Mouse (Mus musculus) ovary, adult 18-20 months (tissue): Measurements from ENCODE around the gene Tma7.

Experiments
- DNase-seq: peaks from one replicate; pipeline ENCODE4 v3.0.0; 2022; ENCODE audit warnings: low spot score, mixed read lengths

Tma7 gene

GRCm38 (mm10) chr9:109101933-109102445 is 19.6 kb upstream of the Tma7 start:
- DNase-seq: no peak

- no peak for DNase-seq
Observed at GRCm38 (mm10) chr9:109100307-109100928, 18.0 kb upstream of the Tma7 start.

GRCm38 (mm10) chr9:109098969-109099368 is 16.6 kb upstream of the Tma7 start:
- peak; percentile 76 for DNase-seq

- no peak for DNase-seq
Observed at GRCm38 (mm10) chr9:109098366-109098765, 16.0 kb upstream of the Tma7 start.

- peak; percentile 84 for DNase-seq
Observed at GRCm38 (mm10) chr9:109097831-109098230, 15.4 kb upstream of the Tma7 start.

- DNase-seq: no peak
Observed at GRCm38 (mm10) chr9:109097291-109097690, 14.9 kb upstream of the Tma7 start.

GRCm38 (mm10) chr9:109096856-109097255 is 14.5 kb upstream of the Tma7 start:
- no peak for DNase-seq

GRCm38 (mm10) chr9:109096251-109096661 is 13.9 kb upstream of the Tma7 start:
- DNase-seq: no peak

GRCm38 (mm10) chr9:109095137-109095982 is 13.0 kb upstream of the Tma7 start, which contains the start of gene Plxnb1:
Plxnb1 (plus strand) TSS chr9:109095389.
- peak; percentile 77 for DNase-seq

GRCm38 (mm10) chr9:109094553-109095136 is 12.3 kb upstream of the Tma7 start:
- DNase-seq: no peak

GRCm38 (mm10) chr9:109093786-109094552 is 11.6 kb upstream of the Tma7 start:
- DNase-seq: no peak

- no peak for DNase-seq
Observed at GRCm38 (mm10) chr9:109092799-109093198, 10.4 kb upstream of the Tma7 start.

GRCm38 (mm10) chr9:109091802-109092201 is 9.4 kb upstream of the Tma7 start:
- no peak for DNase-seq

- no peak for DNase-seq
Observed at GRCm38 (mm10) chr9:109090446-109090845, 8.1 kb upstream of the Tma7 start.

- DNase-seq: no peak
Observed at GRCm38 (mm10) chr9:109087987-109088386, 5.6 kb upstream of the Tma7 start.

GRCm38 (mm10) chr9:109084922-109085321 is 2.5 kb upstream of the Tma7 start:
- no peak for DNase-seq

GRCm38 (mm10) chr9:109081749-109082123 is 651 bp downstream of the Tma7 start:
- no peak for DNase-seq

GRCm38 (mm10) chr9:109080516-109080915 is 1.9 kb downstream of the Tma7 start:
- no peak for DNase-seq

GRCm38 (mm10) chr9:109073661-109074573 is 8.5 kb downstream of the Tma7 start, which contains the start of gene Atrip:
Atrip (minus strand) TSS chr9:109074124.
- DNase-seq: peak; percentile 82

GRCm38 (mm10) chr9:109068095-109068735 is 14.2 kb downstream of the Tma7 start:
- no peak for DNase-seq
